Mouse (Mus musculus): ENCODE results near the gene Ubl5. TPM values are rescaled to one million over a fixed set of nuclear protein-coding genes. Genes with fewer than 3 reads are reported as not detected.
"Not testable (repeated sequence)": the region's sequence is repeated elsewhere in the genome, so short reads cannot be mapped to it uniquely, and the experiment has no call there.

The Ubl5 gene
- 499 and 516 TPM in 2 replicates for polyA plus RNA-seq (2016; fragmentation: Nextera tagmentation; extraction: Ambion mirVana)

- Histone ChIP-seq H3K36me3 (replicated peaks) (peaks cover 26% of the 10 kb centered on the region), H3K4me3 (replicated peaks) (peak within 1 kb of the TSS; percentile 84), H3K4me2 (peak within 1 kb of the TSS; percentile 98), H3K27me3 (no peaks in the 10 kb centered on the region), H3K4me1 (peaks cover 42% of the 10 kb centered on the region), H3K9ac (peak within 1 kb of the TSS; percentile 86), H3K27ac (peak within 1 kb of the TSS; percentile 88), H3K9me3 (no peaks in the 10 kb centered on the region)
- under 1% methylated on average over 51 of the region's 51 CpGs for WGBS
- peak; percentile 88 for ATAC-seq (ENCODE audit: low FRiP score)
Observed at GRCm38 (mm10) chr9:20642101-20642895, at the start of gene Ubl5. Ubl5 (plus strand) TSS chr9:20642878.

GRCm38 (mm10) chr9:20601270-20601669, 41.4 kb upstream of the Ubl5 start:
- no peaks in the 10 kb centered on the region for H3K9me3 ChIP-seq
- no peak overlapping the region for H3K27ac ChIP-seq
- no peaks in the 10 kb centered on the region for H3K27me3 ChIP-seq
- H3K9ac ChIP-seq, result no peak overlapping the region
- no peak overlapping the region for H3K4me3 ChIP-seq (replicated peaks)
- H3K36me3 ChIP-seq (replicated peaks), result peaks cover 17% of the 10 kb centered on the region
- no peak overlapping the region for H3K4me2 ChIP-seq
- 0 out of 2 replicates have a peak, but pooled peaks cover 2% of the 10 kb centered on the region for H3K4me1 ChIP-seq
- no peak for ATAC-seq (ENCODE audit: low FRiP score)
- 81% methylated on average over 6 of the region's 6 CpGs for WGBS

GRCm38 (mm10) chr9:20606269-20606668, 36.4 kb upstream of the Ubl5 start:
- Histone ChIP-seq H3K9me3 (0 out of 2 replicates have a peak, but pooled peaks cover 3% of the 10 kb centered on the region), H3K27ac (no peak overlapping the region), H3K4me3 (replicated peaks) (no peak overlapping the region), H3K4me2 (peak overlapping the region; percentile 66; the same call in 1 of the 2 replicates), H3K36me3 (replicated peaks) (peaks cover 12% of the 10 kb centered on the region), H3K27me3 (no peaks in the 10 kb centered on the region), H3K4me1 (peaks cover 8% of the 10 kb centered on the region), H3K9ac (no peak overlapping the region)
- WGBS, result 92% methylated on average over 1 of the region's 1 CpGs
- ATAC-seq (ENCODE audit: low FRiP score), result no peak

GRCm38 (mm10) chr9:20607100-20607974, 35.3 kb upstream of the Ubl5 start:
- H3K4me3 ChIP-seq (replicated peaks), result peak overlapping the region; percentile 72
- H3K4me1 ChIP-seq, result peaks cover 8% of the 10 kb centered on the region
- peak overlapping the region; percentile 66 for H3K4me2 ChIP-seq
- peak overlapping the region; percentile 94 for H3K27ac ChIP-seq
- no peaks in the 10 kb centered on the region for H3K27me3 ChIP-seq
- peak overlapping the region; percentile 82 for H3K9ac ChIP-seq
- H3K36me3 ChIP-seq (replicated peaks), result peaks cover 10% of the 10 kb centered on the region
- ATAC-seq (ENCODE audit: low FRiP score), result peak; percentile 90
- H3K9me3 ChIP-seq, result 0 out of 2 replicates have a peak, but pooled peaks cover 3% of the 10 kb centered on the region
- under 1% methylated on average over 57 of the region's 57 CpGs for WGBS

- Histone ChIP-seq H3K4me1 (peaks cover 8% of the 10 kb centered on the region), H3K4me3 (replicated peaks) (no peak overlapping the region), H3K27me3 (no peaks in the 10 kb centered on the region), H3K27ac (no peak overlapping the region), H3K9me3 (0 out of 2 replicates have a peak, but pooled peaks cover 3% of the 10 kb centered on the region), H3K36me3 (replicated peaks) (peaks cover 10% of the 10 kb centered on the region), H3K9ac (no peak overlapping the region), H3K4me2 (no peak overlapping the region)
- 87% methylated on average over 5 of the region's 5 CpGs for WGBS
- no peak for ATAC-seq (ENCODE audit: low FRiP score)
Observed at GRCm38 (mm10) chr9:20609831-20610464, 32.7 kb upstream of the Ubl5 start.

- Histone ChIP-seq H3K36me3 (replicated peaks) (peaks cover 10% of the 10 kb centered on the region), H3K27ac (no peak overlapping the region), H3K27me3 (no peaks in the 10 kb centered on the region), H3K4me2 (no peak overlapping the region), H3K4me3 (replicated peaks) (no peak overlapping the region), H3K4me1 (no peaks in the 10 kb centered on the region; the same call in 1 of the 2 replicates), H3K9me3 (0 out of 2 replicates have a peak, but pooled peaks cover 3% of the 10 kb centered on the region), H3K9ac (no peak overlapping the region)
- ATAC-seq (ENCODE audit: low FRiP score), result no peak
- 78% methylated on average over 5 of the region's 5 CpGs for WGBS
Observed at GRCm38 (mm10) chr9:20611976-20612375, 30.7 kb upstream of the Ubl5 start.

- Histone ChIP-seq H3K4me3 (replicated peaks) (no peak overlapping the region), H3K4me1 (no peaks in the 10 kb centered on the region), H3K9me3 (no peaks in the 10 kb centered on the region), H3K9ac (no peak overlapping the region), H3K27ac (no peak overlapping the region), H3K27me3 (no peaks in the 10 kb centered on the region), H3K4me2 (no peak overlapping the region), H3K36me3 (replicated peaks) (peaks cover 3% of the 10 kb centered on the region; the same call in 1 of the 2 replicates)
- ATAC-seq (ENCODE audit: low FRiP score), result no peak
- 95% methylated on average over 2 of the region's 2 CpGs for WGBS
Observed at GRCm38 (mm10) chr9:20616685-20617084, 26.0 kb upstream of the Ubl5 start.

GRCm38 (mm10) chr9:20631332-20631731, 11.3 kb upstream of the Ubl5 start:
- no peak overlapping the region for H3K4me3 ChIP-seq (replicated peaks)
- no peaks in the 10 kb centered on the region for H3K27me3 ChIP-seq
- H3K4me1 ChIP-seq, result no peaks in the 10 kb centered on the region
- H3K27ac ChIP-seq, result no peak overlapping the region
- no peak overlapping the region for H3K4me2 ChIP-seq
- no peak overlapping the region for H3K9ac ChIP-seq
- H3K36me3 ChIP-seq (replicated peaks), result 0 out of 2 replicates have a peak, but pooled peaks cover 4% of the 10 kb centered on the region
- no peaks in the 10 kb centered on the region for H3K9me3 ChIP-seq
- no peak for ATAC-seq (ENCODE audit: low FRiP score)
- 93% methylated on average over 2 of the region's 2 CpGs for WGBS

GRCm38 (mm10) chr9:20635676-20636075, 7.0 kb upstream of the Ubl5 start:
- not testable (repeated sequence) for H3K4me1 ChIP-seq; H3K4me3 ChIP-seq (replicated peaks); H3K9me3 ChIP-seq; H3K27me3 ChIP-seq; H3K27ac ChIP-seq; H3K9ac ChIP-seq; H3K4me2 ChIP-seq; ATAC-seq (ENCODE audit: low FRiP score)
- 95% methylated on average over 8 of the region's 8 CpGs for WGBS
- peaks cover 16% of the 10 kb centered on the region for H3K36me3 ChIP-seq (replicated peaks)

- H3K27me3 ChIP-seq, result no peaks in the 10 kb centered on the region
- no peak overlapping the region for H3K27ac ChIP-seq
- H3K9me3 ChIP-seq, result no peaks in the 10 kb centered on the region
- H3K4me3 ChIP-seq (replicated peaks), result no peak overlapping the region
- no peak overlapping the region for H3K9ac ChIP-seq
- H3K36me3 ChIP-seq (replicated peaks), result peaks cover 16% of the 10 kb centered on the region
- ATAC-seq (ENCODE audit: low FRiP score), result no peak
- WGBS, result 76% methylated on average over 3 of the region's 3 CpGs
- H3K4me1 ChIP-seq, result peaks cover 6% of the 10 kb centered on the region
- no peak overlapping the region for H3K4me2 ChIP-seq
Observed at GRCm38 (mm10) chr9:20636256-20636655, 6.4 kb upstream of the Ubl5 start.

GRCm38 (mm10) chr9:20636790-20637189, 5.9 kb upstream of the Ubl5 start:
- Histone ChIP-seq H3K4me2 (no peak overlapping the region), H3K9me3 (no peaks in the 10 kb centered on the region), H3K36me3 (replicated peaks) (peaks cover 16% of the 10 kb centered on the region), H3K9ac (no peak overlapping the region), H3K4me1 (peaks cover 11% of the 10 kb centered on the region), H3K27me3 (no peaks in the 10 kb centered on the region), H3K27ac (no peak overlapping the region), H3K4me3 (replicated peaks) (no peak overlapping the region)
- ATAC-seq (ENCODE audit: low FRiP score), result no peak
- WGBS, result 91% methylated on average over 2 of the region's 2 CpGs

GRCm38 (mm10) chr9:20638552-20638951, 4.1 kb upstream of the Ubl5 start:
- ATAC-seq (ENCODE audit: low FRiP score), result no peak
- WGBS, result 97% methylated on average over 19 of the region's 19 CpGs
- H3K4me2 ChIP-seq, result no peak overlapping the region

More at GRCm38 (mm10) chr9:20638552-20638951, 4.1 kb upstream of the Ubl5 start:
- Histone ChIP-seq H3K9me3 (no peaks in the 10 kb centered on the region), H3K36me3 (replicated peaks) (peaks cover 16% of the 10 kb centered on the region), H3K27me3 (no peaks in the 10 kb centered on the region), H3K4me3 (replicated peaks) (no peak overlapping the region), H3K9ac (no peak overlapping the region), H3K27ac (no peak overlapping the region), H3K4me1 (peaks cover 23% of the 10 kb centered on the region)

Data from forebrain, embryonic 12.5 days (tissue).